Mouse (Mus musculus): ENCODE data around the gene 4921507P07Rik. TPM values are rescaled to one million over a fixed set of nuclear protein-coding genes. Genes with fewer than 3 reads are reported as not detected.

Gene 4921507P07Rik
- polyA plus RNA-seq, 1 experiment from 2014 or later: 0.32 TPM

DNA sequence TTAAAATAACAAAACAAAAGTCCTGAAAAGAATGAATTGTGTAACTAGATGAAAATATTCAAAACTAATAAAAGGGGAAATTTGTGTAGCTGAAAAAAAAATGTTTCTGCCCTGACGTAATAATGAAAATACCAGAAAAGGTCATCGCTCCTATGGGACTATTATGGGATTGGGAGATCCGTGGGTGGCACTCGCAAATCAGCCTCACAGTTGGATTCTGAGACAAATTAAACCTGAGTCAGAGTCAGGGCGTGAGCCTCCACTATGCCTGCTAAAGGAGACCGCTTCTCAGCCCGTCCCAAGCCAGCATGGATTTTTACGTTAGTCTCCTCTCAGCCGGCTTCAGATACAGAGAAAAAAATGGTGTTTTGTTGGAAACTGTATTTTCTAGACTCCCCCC, 69.0 kb downstream of the 4921507P07Rik start:
- no peak overlapping the region for H3K27ac ChIP-seq (ENCODE audit: low read length)
- no peak overlapping the region for H3K4me3 ChIP-seq (ENCODE audit: low read depth, low read length)
- H3K9ac ChIP-seq (ENCODE audit: low read depth, low read length): no peak overlapping the region
- ATAC-seq (ENCODE audit: low read depth): no peak
- H3K4me2 ChIP-seq (ENCODE audit: low read depth, low read length): no peak overlapping the region
- no peaks in the 10 kb centered on the region for H3K9me3 ChIP-seq (replicated peaks; ENCODE audit: control insufficient read depth, low read length)
- no peaks in the 10 kb centered on the region for H3K4me1 ChIP-seq (ENCODE audit: control insufficient read depth, low read depth, low read length)
- H3K27me3 ChIP-seq (ENCODE audit: control insufficient read depth, insufficient read depth, low read depth, low read length): no peaks in the 10 kb centered on the region
- WGBS (ENCODE audit: insufficient replicate concordance): 66% methylated on average over 9 of the region's 9 CpGs
- no peaks in the 10 kb centered on the region for H3K36me3 ChIP-seq (ENCODE audit: control insufficient read depth, insufficient read depth)

DNA sequence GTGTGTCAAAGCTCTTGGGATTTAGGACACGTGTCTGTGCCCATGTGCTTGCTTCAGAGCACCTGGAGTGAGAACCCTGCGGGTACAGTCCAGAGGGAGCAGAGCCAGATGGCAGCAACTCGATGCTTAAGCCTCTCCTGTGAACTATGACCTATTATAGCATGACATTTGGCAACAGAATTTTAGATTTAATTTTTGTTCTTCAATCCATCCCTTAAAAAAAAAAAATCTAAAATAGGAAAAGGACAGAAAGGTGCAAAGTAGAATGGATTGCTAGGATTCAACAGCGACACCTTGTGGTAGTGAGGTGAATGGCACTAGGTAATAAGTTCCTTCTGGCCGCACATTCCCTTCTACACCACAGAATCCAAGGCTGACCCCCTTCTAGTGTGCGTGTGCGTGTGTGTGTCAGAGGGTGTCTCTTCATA, 69.8 kb downstream of the 4921507P07Rik start:
- 26% methylated on average over 7 of the region's 7 CpGs for WGBS (ENCODE audit: insufficient replicate concordance)
- Histone ChIP-seq H3K4me1 (ENCODE audit: control insufficient read depth, low read depth, low read length) (no peaks in the 10 kb centered on the region), H3K27ac (ENCODE audit: low read length) (no peak overlapping the region), H3K36me3 (ENCODE audit: control insufficient read depth, insufficient read depth) (no peaks in the 10 kb centered on the region), H3K4me3 (ENCODE audit: low read depth, low read length) (no peak overlapping the region), H3K27me3 (ENCODE audit: control insufficient read depth, insufficient read depth, low read depth, low read length) (no peaks in the 10 kb centered on the region), H3K4me2 (ENCODE audit: low read depth, low read length) (no peak overlapping the region), H3K9ac (ENCODE audit: low read depth, low read length) (no peak overlapping the region), H3K9me3 (replicated peaks; ENCODE audit: control insufficient read depth, low read length) (no peaks in the 10 kb centered on the region)
- ATAC-seq (ENCODE audit: low read depth): no peak

DNA sequence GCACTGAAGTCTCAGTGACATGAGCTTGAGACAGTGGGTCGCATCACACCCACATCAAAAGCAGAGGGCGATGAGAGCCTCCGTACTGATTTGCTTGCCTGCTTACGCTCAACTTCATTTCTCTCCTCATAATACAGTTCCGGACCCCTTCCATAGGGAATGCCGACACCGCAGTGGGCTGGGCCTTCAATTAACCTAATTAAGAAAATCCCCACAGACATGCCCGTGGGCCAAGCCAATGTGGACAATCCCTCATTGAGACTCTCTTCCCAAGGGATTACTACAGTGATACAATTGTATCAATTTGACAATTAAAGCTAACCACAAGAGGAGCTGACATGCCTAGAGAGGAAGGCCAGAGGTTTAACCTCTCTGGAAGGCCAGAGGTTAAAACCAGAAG, 70.6 kb downstream of the 4921507P07Rik start:
- ATAC-seq (ENCODE audit: low read depth): no peak
- no peak overlapping the region for H3K4me3 ChIP-seq (ENCODE audit: low read depth, low read length)
- no peaks in the 10 kb centered on the region for H3K36me3 ChIP-seq (ENCODE audit: control insufficient read depth, insufficient read depth)
- 80% methylated on average over 8 of the region's 8 CpGs for WGBS (ENCODE audit: insufficient replicate concordance)
- H3K4me2 ChIP-seq (ENCODE audit: low read depth, low read length): no peak overlapping the region
- no peaks in the 10 kb centered on the region for H3K4me1 ChIP-seq (ENCODE audit: control insufficient read depth, low read depth, low read length)
- no peaks in the 10 kb centered on the region for H3K9me3 ChIP-seq (replicated peaks; ENCODE audit: control insufficient read depth, low read length)
- no peaks in the 10 kb centered on the region for H3K27me3 ChIP-seq (ENCODE audit: control insufficient read depth, insufficient read depth, low read depth, low read length)
- no peak overlapping the region for H3K27ac ChIP-seq (ENCODE audit: low read length)
- no peak overlapping the region for H3K9ac ChIP-seq (ENCODE audit: low read depth, low read length)

DNA sequence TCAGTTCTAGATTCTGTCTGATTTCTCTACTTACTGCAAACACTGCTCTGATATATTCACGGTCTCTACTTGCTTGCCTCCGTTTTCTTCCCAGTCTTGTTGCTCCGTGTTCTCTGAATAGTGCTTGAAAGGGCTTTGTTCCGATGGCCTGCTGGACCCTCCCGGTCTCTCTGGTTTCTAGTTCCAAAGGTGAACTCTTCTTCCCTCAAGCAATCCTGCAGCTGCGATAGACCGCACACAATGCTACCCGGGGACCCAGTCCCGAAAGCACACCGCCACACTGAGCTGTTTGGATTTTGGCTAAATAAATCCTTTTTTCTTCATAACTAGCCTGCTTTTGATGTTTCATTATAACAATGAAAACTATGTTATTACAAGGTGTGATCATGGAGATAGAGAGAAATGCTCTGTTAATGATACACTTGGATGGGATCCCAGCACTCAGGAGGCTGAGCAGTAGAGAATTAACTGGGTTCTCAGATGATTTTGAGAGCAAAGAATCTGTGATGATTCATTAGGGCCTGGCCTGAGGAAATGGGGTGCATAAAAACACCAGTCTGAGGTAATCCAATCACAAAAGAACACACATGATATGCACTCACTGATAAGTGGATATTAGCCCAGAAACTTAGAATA, 72.1 kb downstream of the 4921507P07Rik start:
- 77% methylated on average over 10 of the region's 10 CpGs for WGBS (ENCODE audit: insufficient replicate concordance)
- ATAC-seq (ENCODE audit: low read depth): no peak
- Histone ChIP-seq H3K4me2 (ENCODE audit: low read depth, low read length) (no peak overlapping the region), H3K27me3 (ENCODE audit: control insufficient read depth, insufficient read depth, low read depth, low read length) (no peaks in the 10 kb centered on the region), H3K9me3 (replicated peaks; ENCODE audit: control insufficient read depth, low read length) (no peaks in the 10 kb centered on the region), H3K4me3 (ENCODE audit: low read depth, low read length) (no peak overlapping the region), H3K4me1 (ENCODE audit: control insufficient read depth, low read depth, low read length) (no peaks in the 10 kb centered on the region), H3K27ac (ENCODE audit: low read length) (no peak overlapping the region), H3K36me3 (ENCODE audit: control insufficient read depth, insufficient read depth) (no peaks in the 10 kb centered on the region), H3K9ac (ENCODE audit: low read depth, low read length) (no peak overlapping the region)

Small RNA genes lying within 50 kb of the gene (microRNA-seq; reads per million reads assigned to microRNA genes)
- gene Mir6371: not detected

Other genes starting within 250 kb of the 4921507P07Rik start
- gene Osbpl3, start 140.4 kb downstream of the 4921507P07Rik start, polyA plus RNA-seq (2015; fragmentation: Nextera tagmentation; extraction: Ambion mirVana): 0.43 and 0.60 TPM in 2 replicates
- gene Cycs, start 30.1 kb downstream of the 4921507P07Rik start, polyA plus RNA-seq (2015; fragmentation: Nextera tagmentation; extraction: Ambion mirVana): 29.6 and 34.9 TPM in 2 replicates
- not detected in 2 replicates for gene Npvf, start 57.8 kb upstream of the 4921507P07Rik start, polyA plus RNA-seq (2015; fragmentation: Nextera tagmentation; extraction: Ambion mirVana)